Mouse (Mus musculus): ENCODE data around the gene Il10.

The Il10 gene

DNA sequence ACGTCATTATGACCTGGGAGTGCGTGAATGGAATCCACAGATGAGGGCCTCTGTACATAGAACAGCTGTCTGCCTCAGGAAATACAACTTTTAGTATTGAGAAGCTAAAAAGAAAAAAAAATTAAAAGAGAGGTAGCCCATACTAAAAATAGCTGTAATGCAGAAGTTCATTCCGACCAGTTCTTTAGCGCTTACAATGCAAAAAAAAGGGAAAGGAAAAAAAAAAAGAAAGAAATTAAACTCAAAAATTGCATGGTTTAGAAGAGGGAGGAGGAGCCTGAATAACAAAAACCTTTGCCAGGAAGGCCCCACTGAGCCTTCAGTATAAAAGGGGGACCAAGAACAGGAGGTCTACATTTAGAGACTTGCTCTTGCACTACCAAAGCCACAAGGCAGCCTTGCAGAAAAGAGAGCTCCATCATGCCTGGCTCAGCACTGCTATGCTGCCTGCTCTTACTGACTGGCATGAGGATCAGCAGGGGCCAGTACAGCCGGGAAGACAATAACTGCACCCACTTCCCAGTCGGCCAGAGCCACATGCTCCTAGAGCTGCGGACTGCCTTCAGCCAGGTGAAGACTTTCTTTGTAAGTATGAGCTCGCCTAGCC lies at the start of gene Il10:
Il10 (plus strand) TSS at position 354 of the 607 bp plus-strand sequence.
- no peak for DNase-seq (ENCODE audit: low spot score)

DNA sequence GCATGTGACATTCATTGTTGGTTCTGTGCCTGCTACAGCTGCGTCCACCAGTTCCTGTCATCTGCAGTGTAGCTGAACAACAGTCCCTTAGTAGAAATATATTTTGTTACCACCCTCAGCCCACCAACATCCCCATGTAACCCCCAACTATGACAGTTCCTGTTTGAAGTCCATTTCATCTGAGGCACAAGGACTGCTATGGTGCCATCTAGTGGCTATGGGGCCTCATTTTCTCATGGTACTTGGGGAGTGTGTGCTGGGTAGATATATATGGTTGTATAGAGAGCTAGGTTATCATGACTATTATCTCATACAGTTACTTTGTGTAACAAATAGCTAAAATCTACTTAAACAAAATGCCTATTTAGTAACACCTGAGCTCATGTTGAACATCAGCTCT lies 40.2 kb upstream of the Il10 start:
- DNase-seq (ENCODE audit: low spot score): peak; percentile 9

GRCm38 (mm10) chr1:130984441-130984840 lies 35.2 kb upstream of the Il10 start:
- no peak for DNase-seq (ENCODE audit: low spot score)

- no peak for DNase-seq (ENCODE audit: low spot score)
Observed at GRCm38 (mm10) chr1:130987001-130987400, 32.6 kb upstream of the Il10 start.

DNA sequence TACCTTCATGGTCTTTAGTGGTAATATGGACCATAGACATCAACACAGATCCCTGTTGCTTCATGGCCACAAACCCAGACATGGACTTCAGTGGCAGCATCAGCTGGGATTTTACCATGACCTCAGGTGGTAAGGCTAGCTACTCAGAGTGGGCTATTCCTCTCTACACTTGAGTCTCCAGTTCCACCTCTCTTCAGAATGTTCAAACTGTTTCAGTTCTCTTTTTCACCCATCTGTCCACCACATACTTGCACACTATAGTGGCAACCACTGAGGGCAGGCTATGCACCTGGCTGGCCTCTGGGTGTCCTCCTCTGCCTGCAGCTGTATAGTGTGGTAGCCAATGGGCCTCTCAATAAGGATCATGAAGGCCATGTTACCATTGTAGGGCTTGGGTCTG lies 32.2 kb upstream of the Il10 start:
- no peak for DNase-seq (ENCODE audit: low spot score)

DNA sequence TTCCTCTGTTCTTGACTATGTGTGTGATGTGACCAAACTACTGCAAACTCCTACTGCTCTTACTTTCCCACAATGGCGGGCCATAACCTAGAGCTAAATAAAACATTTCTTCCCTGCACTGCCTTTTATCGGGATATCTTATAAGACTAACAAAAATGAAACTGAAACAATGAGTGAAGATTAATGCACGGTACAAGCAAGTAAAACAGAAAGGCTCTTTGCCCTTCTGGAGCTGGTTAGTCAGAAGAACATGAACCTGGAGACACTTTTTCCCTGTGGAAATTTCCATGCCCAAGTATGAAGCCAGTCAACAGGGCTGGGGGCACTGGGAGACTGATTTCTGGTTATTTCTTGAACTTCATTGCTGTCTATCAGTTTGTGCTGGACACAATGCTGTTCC lies 30.3 kb upstream of the Il10 start:
- DNase-seq (ENCODE audit: low spot score): no peak

- no peak for DNase-seq (ENCODE audit: low spot score)
Observed at GRCm38 (mm10) chr1:130990448-130990847, 29.2 kb upstream of the Il10 start.

- no peak for DNase-seq (ENCODE audit: low spot score)
Observed at GRCm38 (mm10) chr1:130993574-130994154, 26.0 kb upstream of the Il10 start.

DNA sequence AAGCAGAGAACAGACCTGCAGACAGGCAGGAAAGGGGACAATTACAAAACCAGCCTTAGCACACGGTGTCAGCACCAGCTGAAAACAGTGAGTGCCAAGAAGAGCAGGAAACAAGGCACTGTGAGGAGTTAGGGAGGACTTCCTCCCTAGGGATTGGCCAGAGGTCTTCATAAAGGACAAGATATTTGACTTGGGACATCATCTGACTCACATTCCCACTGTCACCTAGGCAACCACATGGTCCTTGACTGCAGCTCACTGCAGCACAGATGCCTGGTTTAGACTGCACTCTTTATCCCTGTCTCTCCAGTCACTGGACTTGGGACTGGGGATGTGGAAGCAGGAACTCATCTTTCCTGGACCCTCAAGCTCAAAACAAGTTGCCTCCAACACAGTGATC lies 24.1 kb upstream of the Il10 start:
- no peak for DNase-seq (ENCODE audit: low spot score)

- DNase-seq (ENCODE audit: low spot score): no peak
Observed at GRCm38 (mm10) chr1:130996356-130996755, 23.3 kb upstream of the Il10 start.

- no peak for DNase-seq (ENCODE audit: low spot score)
Observed at GRCm38 (mm10) chr1:130997441-130997840, 22.2 kb upstream of the Il10 start.

DNA sequence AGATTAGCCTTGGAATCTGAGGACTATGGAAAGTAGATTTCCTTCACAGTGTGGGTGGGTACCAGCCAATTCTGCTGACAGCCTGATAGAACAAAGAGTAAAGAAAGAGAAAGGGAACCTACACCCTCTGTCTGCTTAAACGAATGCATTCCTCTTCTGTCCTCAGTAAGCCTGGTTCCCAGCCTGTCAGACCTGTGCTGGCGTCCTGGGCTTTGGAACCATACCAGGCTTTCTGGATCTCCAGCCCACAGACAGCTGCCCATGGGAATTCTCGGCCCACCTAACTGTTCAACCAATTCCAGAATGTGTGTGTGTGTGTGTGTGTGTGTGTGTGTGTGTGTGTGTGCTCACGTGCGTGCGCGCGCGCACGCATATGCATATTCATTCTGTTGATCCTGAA lies 21.3 kb upstream of the Il10 start:
- no peak for DNase-seq (ENCODE audit: low spot score)

GRCm38 (mm10) chr1:130999708-131000107 lies 19.9 kb upstream of the Il10 start:
- no peak for DNase-seq (ENCODE audit: low spot score)

DNA sequence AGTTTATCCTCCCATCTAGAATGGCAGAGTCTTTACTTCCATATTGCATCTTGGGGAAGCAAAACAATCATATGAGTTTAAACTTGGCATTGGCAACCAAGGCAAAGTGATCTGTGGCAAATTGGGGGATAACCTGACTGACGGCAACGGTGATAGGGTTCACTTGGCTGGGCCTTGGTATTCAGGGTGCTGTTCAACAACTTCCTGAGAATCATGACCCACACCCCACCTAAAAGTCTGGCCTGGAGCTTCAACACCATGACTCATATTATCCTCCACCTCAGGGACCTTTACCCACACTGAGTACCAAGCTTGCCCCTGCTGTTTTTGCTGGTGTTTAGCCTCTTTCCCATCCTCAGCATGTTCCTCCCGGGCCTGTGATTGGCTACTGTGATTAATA lies 19.3 kb upstream of the Il10 start:
- DNase-seq (ENCODE audit: low spot score): no peak

DNA sequence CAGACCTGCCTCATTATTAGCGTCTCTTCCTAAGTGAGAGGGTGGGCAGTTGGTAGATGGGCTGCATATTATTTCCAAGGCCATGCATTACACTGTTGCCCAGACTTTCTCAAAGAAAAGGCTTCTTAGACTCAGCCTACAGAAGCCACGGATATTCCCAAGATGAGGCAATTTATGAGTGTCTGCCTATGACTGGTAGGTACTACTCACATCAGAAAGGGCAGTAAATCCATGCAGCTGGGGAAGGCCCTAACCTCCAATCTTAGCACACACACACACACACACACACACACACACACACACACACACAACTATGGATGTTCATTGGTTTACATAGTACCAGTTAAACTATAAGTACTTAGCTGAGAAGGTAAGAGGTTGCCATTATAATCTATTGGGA lies 17.1 kb upstream of the Il10 start:
- no peak for DNase-seq (ENCODE audit: low spot score)

DNA sequence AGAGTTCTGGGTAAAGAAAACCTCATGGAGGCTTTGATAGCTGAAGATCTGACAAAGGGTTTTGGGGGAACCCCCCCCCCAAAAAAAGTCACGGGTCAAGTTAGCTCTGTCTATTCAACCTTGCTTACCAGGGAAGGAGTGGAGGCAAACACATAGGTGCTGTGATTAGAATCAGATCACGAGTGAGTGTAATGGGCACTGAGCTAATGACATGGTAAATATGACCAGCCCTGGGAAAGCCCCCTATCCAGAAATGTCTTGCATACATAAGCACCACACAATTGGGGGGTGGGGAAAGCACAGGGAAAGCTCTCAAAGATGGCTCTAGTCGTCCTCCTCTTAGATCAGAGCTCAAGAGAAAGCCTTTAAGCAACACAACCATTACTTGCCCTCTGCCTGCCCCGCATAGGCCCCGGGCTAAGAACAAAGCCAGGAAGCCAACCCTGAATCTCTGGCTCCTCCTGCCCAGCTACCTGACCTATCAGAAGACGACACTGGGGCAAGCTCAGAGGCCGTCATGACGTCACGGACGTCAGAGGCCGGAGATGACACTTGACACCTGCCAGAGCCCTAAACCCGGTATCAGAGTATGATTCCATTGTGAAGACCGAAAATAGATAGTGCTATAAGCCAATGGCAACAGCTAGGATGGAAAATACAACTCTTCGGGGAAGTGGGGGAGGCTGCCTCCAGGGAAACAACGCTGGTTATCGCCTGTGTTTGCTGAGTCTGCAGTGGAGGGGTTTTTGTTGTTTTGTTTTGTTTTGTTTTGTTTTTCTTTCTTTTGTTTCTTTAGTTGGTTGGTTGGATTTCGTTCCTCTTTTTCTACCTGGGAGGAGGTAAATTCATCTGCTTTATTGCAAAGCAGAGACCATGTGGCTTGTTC lies 16.4 kb upstream of the Il10 start:
- no peak for DNase-seq (ENCODE audit: low spot score)

DNA sequence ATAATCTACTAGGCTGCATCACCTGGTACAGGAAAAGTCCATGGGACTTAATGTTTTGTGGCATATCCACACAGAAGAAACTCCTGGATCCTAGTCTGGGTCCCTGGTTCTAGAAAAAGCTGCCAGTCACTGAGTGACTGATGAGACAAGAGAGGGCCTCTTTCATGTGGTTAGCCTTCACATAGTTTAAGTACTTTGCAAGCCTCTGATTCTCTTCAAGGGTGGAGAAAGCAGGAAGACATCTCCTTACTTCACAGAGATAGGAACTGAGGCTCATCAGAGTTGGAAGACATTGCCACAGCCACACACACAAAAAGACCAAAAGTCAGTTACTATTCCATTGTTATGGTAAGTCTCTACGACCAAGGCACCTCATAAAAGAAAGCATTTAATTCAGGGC lies 13.6 kb upstream of the Il10 start:
- DNase-seq (ENCODE audit: low spot score): no peak

DNA sequence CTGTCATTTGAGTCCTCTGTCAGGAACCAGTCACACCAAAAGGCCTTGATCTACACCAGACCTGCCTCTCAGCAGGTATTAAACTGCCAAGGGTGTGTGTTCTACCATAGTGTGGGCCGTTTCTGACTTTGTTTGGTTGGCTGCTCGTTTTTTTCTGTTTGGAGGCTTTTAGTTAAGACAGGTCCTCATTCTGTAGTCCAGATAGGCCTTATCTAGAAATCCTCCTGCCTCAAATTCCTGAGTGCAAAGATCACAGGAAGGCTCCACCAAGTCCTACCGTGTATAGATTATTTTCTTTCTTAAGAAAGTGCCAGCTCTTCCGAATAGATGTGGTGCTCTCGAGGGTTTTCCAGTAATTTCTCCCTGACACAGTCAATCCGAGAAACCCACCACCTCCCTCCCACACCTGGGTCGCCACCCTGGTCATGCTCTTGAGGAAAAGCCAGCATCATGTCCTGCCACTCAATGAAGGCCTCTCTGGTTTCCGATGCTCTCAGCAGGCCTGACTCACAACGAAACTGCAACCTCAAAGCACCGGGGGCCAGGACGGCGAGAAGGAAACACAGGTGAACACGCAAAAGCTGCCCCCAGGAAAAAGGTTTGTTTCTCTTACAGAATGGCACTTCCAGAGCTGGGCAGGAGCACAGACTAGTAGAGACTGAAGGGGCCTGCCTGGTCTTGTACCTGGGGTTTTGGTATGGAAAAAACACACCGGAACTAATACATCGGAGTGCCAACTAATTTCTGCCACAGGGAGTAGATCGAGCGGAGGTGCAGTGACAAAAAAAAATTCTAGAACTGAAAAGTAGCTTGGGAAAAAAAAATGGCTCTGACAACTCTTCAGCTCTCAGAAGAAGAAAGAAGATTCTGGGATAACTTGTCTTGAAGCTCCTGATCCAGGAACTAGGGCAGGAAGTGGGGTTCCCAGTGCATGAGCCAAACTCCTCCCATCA lies 9.2 kb upstream of the Il10 start:
- no peak for DNase-seq (ENCODE audit: low spot score)

GRCm38 (mm10) chr1:131012494-131012893 lies 7.2 kb upstream of the Il10 start:
- no peak for DNase-seq (ENCODE audit: low spot score)

DNA sequence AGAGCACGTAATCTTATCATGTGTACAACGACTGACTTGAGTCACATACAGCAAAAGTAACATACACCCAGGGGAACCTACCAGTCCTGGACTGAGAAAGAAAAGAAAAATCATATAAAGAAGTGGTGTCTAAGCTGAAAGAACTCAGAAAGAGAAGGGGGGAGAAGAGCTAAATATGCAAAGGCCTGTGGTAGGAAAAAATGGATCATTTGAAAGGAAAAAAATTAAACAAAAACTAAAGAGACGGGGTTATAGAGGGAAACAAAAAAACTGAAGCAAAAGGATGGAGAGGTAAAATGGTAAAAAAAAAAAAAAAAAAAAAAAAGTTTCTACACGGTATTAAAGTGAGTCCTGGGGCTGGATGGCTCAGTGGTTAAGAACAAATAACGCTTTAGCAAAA lies 5.7 kb upstream of the Il10 start:
- DNase-seq (ENCODE audit: low spot score): no peak

DNA sequence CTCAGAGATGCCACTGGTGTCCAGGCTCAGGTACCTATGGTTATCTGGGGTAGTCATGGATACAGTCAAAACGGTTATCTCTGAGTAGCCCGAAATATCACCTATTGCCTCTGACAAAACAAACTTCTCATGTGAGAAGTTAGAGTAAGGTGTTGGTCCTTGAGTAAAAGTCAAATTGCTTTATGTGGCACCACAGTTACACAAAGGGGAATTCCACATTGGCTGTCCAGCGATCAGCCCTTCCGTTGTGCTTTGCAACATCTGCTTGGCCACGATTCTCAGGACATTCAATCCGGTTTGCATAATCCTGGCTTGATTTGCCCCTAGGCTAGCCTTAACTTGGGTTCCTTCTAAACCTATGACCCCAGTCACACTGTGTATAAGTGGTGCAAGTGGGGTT lies 4.4 kb upstream of the Il10 start:
- no peak for DNase-seq (ENCODE audit: low spot score)

DNA sequence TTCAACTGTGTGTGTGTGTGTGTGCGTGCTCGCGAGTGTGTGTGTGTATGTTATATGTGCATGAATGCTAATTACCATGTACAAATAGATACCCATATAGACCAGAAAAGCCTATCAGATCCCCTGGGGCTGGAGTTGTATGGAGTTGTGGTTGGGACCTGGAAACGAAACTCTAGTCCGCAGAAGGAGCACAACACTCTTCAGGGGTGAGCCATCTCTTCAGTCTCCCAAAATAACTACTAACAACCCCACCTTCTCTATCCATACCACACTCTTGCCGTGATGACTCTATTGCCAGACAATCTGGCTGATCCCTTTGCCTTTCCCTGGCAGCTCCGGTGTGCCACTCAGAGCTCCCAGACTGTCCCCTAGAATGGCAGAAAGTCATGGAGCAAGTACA lies 3.8 kb upstream of the Il10 start:
- DNase-seq (ENCODE audit: low spot score): no peak

Data from ovary, postnatal 36 days (tissue).